Mouse (Mus musculus) lung, embryonic 14.5 days (tissue): ENCODE data around the gene Frs2. TPM values are rescaled to one million over a fixed set of nuclear protein-coding genes. Genes with fewer than 3 reads are reported as not detected.
A peak's percentile ranks its signal among the peaks of the same experiment; 100 is the strongest.

Experiments
- ATAC-seq: fragments of 200-750 bp; cut with Nextera tagmentation; 2 replicates; pipeline ENCODE4 v1.8.0; 2017; ENCODE audit warnings: mild to moderate bottlenecking, moderate TSS enrichment, moderate library complexity; ENCODE audit not compliant: insufficient read depth
- DNase-seq: peaks from one replicate; pipeline ENCODE4 v3.0.0-alpha.2; 2015
- H3K27ac ChIP-seq: fragments of 300-500 bp; sonication (generic); 2 replicates; pipeline ENCODE4 v1.5.1; 2014; ENCODE audit warnings: low read depth, mild to moderate bottlenecking, moderate library complexity
- H3K27me3 ChIP-seq: fragments of 300-500 bp; sonication (generic); 2 replicates; pipeline ENCODE4 v1.6.1; 2014; ENCODE audit warnings: low read length, control low read depth; ENCODE audit not compliant: insufficient read depth
- H3K36me3 ChIP-seq: fragments of 300-500 bp; sonication (generic); 2 replicates; pipeline ENCODE4 v1.6.1; 2014; ENCODE audit warnings: control low read depth; ENCODE audit not compliant: insufficient read depth
- H3K4me1 ChIP-seq: fragments of 300-500 bp; sonication (generic); 2 replicates; pipeline ENCODE4 v1.6.1; 2014; ENCODE audit warnings: antibody characterized with exemption, control low read depth; ENCODE audit not compliant: insufficient read depth
- H3K4me2 ChIP-seq: fragments of 300-500 bp; sonication (generic); 2 replicates; pipeline ENCODE4 v1.6.1; 2014; ENCODE audit warnings: mild to moderate bottlenecking
- H3K4me3 ChIP-seq: fragments of 300-500 bp; sonication (generic); 2 replicates; pipeline ENCODE4 v1.5.1; 2014; ENCODE audit warnings: low read depth, low read length
- H3K9ac ChIP-seq: fragments of 300-500 bp; sonication (generic); 2 replicates; pipeline ENCODE4 v1.6.1; 2014
- H3K9me3 ChIP-seq: fragments of 300-500 bp; sonication (generic); 2 replicates; pipeline ENCODE4 v1.6.1; 2016; ENCODE audit warnings: low read depth, low read length, control low read depth
- CTCF ChIP-seq: IDR thresholded peaks from 2 replicates; pipeline ENCODE4 v1.5.1; 2016; ENCODE audit warnings: antibody characterized with exemption, low read depth
- WGBS: fragments of 180-500 bp; shearing (Covaris S2); extraction: QIAGEN DNeasy Blood & Tissue Kit; methylation state at CpG from one replicate; pipeline ENCODE4 v1.1.7; 2014; 5-methylcytosine and 5-hydroxymethylcytosine counted together
- polyA plus RNA-seq: library from polyadenylated mRNA; unstranded; fragments of >200 nt; fragmentation: Nextera tagmentation; extraction: Ambion mirVana; gene quantifications from 2 replicates; pipeline ENCODE4 v1.2.1, GENCODE M21; 2014

The Frs2 gene
- polyA plus RNA-seq, 1 experiment from 2014 or later = 27.8 TPM

DNA sequence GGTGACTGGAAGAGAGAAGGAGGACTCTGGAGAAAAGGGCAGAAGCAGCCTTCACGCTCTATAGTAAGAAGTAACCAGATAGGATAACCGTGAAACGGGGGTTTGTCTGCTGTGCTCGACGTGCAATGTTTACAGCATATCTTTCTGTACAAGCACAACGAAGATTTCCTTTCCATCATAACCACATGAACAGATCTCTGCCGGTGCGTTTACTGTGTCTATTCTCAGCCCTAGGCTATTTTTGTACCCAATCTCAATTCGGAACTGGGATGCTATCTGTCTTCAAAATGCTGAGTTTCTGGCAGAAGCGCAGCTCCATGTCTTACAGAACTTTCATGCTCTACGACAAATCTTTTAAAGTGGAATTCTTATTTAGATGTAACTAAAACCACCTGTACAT is 28.8 kb downstream of the Frs2 start:
- no peak for ATAC-seq
- no peak overlapping the region for H3K4me3 ChIP-seq
- H3K4me1 ChIP-seq = no peaks in the 10 kb centered on the region
- no peak for TF ChIP-seq CTCF
- no peak overlapping the region for H3K4me2 ChIP-seq
- H3K9ac ChIP-seq = no peak overlapping the region
- H3K36me3 ChIP-seq = peaks cover 4% of the 10 kb centered on the region; the same call in 1 of the 2 replicates
- H3K27me3 ChIP-seq = no peaks in the 10 kb centered on the region
- DNase-seq = no peak
- H3K27ac ChIP-seq = no peak overlapping the region
- WGBS = 58% methylated on average over 11 of the region's 11 CpGs
- no peaks in the 10 kb centered on the region for H3K9me3 ChIP-seq

DNA sequence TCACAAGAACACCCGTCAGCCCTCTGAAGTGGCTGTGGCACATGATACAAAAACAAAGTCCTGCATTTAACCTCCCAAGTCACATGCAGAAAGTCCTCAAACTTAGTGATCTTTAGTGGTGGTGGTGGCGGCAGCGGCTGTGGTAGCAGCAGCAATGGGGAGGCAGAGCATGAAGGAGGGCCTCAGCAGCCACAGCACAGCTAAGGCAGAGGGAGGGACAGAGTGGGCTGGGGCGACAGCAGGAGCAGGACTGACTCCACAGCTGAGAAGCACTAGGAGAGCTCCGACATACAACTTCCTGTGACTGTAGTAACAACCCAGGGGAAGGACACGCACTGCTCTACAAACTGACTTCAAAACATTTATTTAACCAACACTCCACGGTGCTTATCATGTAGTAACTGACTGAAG is 29.9 kb downstream of the Frs2 start:
- H3K9ac ChIP-seq = no peak overlapping the region
- H3K27ac ChIP-seq = no peak overlapping the region
- ATAC-seq (no peak), DNase-seq (no peak)
- no peaks in the 10 kb centered on the region for H3K27me3 ChIP-seq
- H3K36me3 ChIP-seq = peaks cover 4% of the 10 kb centered on the region; the same call in 1 of the 2 replicates
- H3K4me1 ChIP-seq = no peaks in the 10 kb centered on the region
- H3K4me3 ChIP-seq = no peak overlapping the region
- WGBS = 47% methylated on average over 7 of the region's 7 CpGs
- no peaks in the 10 kb centered on the region for H3K9me3 ChIP-seq
- TF ChIP-seq CTCF = no peak
- no peak overlapping the region for H3K4me2 ChIP-seq

DNA sequence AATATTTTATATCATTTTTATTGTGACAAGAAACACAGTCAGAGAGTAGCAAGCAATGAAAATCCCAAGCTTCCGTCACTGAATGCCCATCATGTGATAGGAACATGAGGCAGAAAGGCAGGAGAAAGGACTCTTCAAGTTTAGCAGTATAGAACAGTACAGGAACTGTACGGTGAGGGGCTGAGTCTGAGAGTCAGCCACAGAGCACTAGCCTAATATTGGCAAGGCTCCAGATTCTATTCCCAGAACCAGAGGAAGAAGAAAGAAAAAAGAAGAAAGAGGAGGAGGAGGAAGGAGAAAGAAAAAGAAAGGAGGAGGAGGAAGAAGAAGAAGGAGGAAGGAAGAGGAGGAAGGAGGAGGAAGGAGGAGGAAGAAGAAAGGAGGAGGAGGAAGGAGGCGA is 32.7 kb downstream of the Frs2 start:
- Histone ChIP-seq H3K9ac (no peak overlapping the region), H3K4me1 (0 out of 2 replicates have a peak, but pooled peaks cover 3% of the 10 kb centered on the region), H3K36me3 (peaks cover 4% of the 10 kb centered on the region; the same call in 1 of the 2 replicates), H3K27ac (no peak overlapping the region), H3K4me2 (no peak overlapping the region), H3K27me3 (no peaks in the 10 kb centered on the region), H3K9me3 (no peaks in the 10 kb centered on the region), H3K4me3 (no peak overlapping the region)
- peak; percentile 79 for DNase-seq
- ATAC-seq = no peak
- no peak for TF ChIP-seq CTCF
- WGBS = 48% methylated on average over 3 of the region's 3 CpGs

DNA sequence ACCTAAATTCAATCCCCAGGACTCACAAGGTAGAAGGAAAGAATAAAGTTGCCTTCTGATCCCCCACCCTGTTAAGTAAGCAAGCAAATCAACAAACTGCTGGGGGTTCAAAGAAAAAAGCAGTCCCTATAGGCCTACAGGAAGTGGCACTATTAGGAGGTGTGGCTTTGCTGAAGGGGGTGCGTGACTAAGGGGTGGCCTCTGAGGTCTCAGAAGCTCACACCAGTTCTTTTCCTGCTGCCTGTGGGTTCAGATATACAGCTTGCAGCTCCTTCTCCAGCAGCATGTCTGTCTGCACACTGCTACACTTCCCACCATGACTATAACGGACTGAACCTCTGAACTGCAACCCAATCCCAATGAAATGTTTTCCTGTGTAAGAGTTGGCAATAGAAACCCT is 35.8 kb downstream of the Frs2 start:
- peak; percentile 33 for DNase-seq
- peak; percentile 55; the same call in 1 of the 2 replicates for ATAC-seq

DNA sequence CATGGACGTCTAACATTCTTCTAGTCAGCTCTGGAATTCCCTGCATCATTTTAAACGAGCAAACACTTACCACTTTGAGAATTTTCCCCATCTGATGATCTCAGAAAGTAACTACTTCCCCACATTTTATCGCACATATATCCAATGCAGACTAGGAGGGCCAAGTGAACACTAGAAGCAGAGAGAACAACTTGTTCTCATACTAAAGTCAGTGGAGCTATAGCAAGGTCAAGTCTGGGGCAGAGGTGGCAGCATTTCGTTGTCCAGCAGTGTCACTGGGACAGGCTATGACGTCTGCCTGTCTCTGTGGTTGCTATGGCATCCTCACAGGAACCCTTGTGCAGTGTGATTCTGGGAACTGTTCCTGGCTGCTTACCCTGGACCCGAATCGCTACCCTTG is 36.9 kb downstream of the Frs2 start:
- 59% methylated on average over 7 of the region's 7 CpGs for WGBS
- Histone ChIP-seq H3K36me3 (no peaks in the 10 kb centered on the region), H3K27me3 (no peaks in the 10 kb centered on the region), H3K9me3 (no peaks in the 10 kb centered on the region), H3K4me3 (no peak overlapping the region), H3K9ac (no peak overlapping the region), H3K27ac (no peak overlapping the region), H3K4me2 (no peak overlapping the region), H3K4me1 (peaks cover 7% of the 10 kb centered on the region; the same call in 1 of the 2 replicates)
- no peak for DNase-seq
- ATAC-seq = no peak
- no peak for TF ChIP-seq CTCF

More for the DNA sequence above, 35.8 kb downstream of the Frs2 start:
- H3K4me1 ChIP-seq = 0 out of 2 replicates have a peak, but pooled peaks cover 3% of the 10 kb centered on the region
- H3K9me3 ChIP-seq = no peaks in the 10 kb centered on the region
- no peaks in the 10 kb centered on the region; the same call in 1 of the 2 replicates for H3K36me3 ChIP-seq
- no peak overlapping the region for H3K9ac ChIP-seq
- TF ChIP-seq CTCF = no peak
- H3K27me3 ChIP-seq = no peaks in the 10 kb centered on the region
- H3K27ac ChIP-seq = no peak overlapping the region
- no peak overlapping the region for H3K4me2 ChIP-seq
- 34% methylated on average over 2 of the region's 2 CpGs for WGBS
- H3K4me3 ChIP-seq = no peak overlapping the region

DNA sequence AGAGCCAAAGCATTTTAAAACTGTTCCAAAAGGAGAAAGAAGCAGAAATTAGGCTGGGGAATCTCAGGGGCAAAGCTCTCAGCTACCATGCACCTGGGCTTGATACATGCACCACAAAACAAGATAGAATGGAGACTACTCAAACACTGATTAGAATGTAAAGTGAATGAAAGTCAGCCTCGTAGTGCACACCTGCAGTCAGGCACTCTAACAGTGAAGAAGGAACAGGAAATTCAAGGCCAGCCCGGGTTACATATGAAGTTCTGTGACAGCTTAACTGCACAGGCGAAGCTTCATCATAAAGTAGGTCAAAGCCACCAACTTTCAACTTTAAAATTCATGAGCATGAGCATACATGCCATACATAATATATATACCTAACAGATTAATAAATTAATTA is 38.1 kb downstream of the Frs2 start:
- Histone ChIP-seq H3K4me1 (peaks cover 11% of the 10 kb centered on the region; the same call in 1 of the 2 replicates), H3K4me3 (no peak overlapping the region), H3K9ac (no peak overlapping the region), H3K4me2 (no peak overlapping the region), H3K27ac (no peak overlapping the region), H3K36me3 (no peaks in the 10 kb centered on the region), H3K27me3 (no peaks in the 10 kb centered on the region), H3K9me3 (no peaks in the 10 kb centered on the region)
- TF ChIP-seq CTCF = no peak
- WGBS = 48% methylated on average over 3 of the region's 3 CpGs
- no peak for DNase-seq
- no peak for ATAC-seq

DNA sequence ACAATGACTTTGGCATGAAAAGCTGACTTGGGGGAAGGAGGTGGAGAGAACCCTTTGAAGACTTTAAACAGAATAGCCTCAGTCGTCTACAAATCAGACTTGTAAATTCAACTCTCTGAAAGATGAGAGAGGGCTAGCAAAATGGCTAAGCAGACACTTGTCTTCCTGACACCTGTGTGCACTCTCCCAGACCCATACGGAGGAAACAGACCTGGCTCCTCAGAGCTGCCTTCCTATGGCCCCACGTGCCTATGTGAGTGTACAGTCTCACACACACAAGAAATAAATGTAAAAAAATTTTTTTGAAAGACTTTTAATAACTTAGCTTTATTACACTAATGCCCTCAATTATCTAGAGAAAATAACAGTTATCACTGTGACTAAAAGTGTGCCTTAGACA is 41.6 kb downstream of the Frs2 start:
- Histone ChIP-seq H3K9ac (no peak overlapping the region), H3K4me1 (peaks cover 17% of the 10 kb centered on the region; the same call in 1 of the 2 replicates), H3K4me3 (no peak overlapping the region), H3K36me3 (no peaks in the 10 kb centered on the region), H3K4me2 (0 out of 2 replicates have a peak overlapping the region, but pooled peaks have one; percentile 2), H3K27me3 (no peaks in the 10 kb centered on the region), H3K9me3 (no peaks in the 10 kb centered on the region), H3K27ac (peak overlapping the region; percentile 10; the same call in 1 of the 2 replicates)
- TF ChIP-seq CTCF = no peak
- DNase-seq (no peak), ATAC-seq (no peak)
- WGBS = 9% methylated on average over 3 of the region's 3 CpGs
